Mouse (Mus musculus): ENCODE measurements around the gene Psap.

Psap gene

GRCm38 (mm10) chr10:60263351-60263750 is 14.1 kb upstream of the Psap start:
- no peak for DNase-seq (ENCODE audit: low spot score)

GRCm38 (mm10) chr10:60265252-60265651 is 12.2 kb upstream of the Psap start:
- DNase-seq (ENCODE audit: low spot score): no peak

GRCm38 (mm10) chr10:60266842-60267401 is 10.5 kb upstream of the Psap start:
- DNase-seq (ENCODE audit: low spot score): no peak

GRCm38 (mm10) chr10:60268738-60269137 is 8.7 kb upstream of the Psap start:
- no peak for DNase-seq (ENCODE audit: low spot score)

GRCm38 (mm10) chr10:60269141-60270064 is 8.0 kb upstream of the Psap start:
- no peak for DNase-seq (ENCODE audit: low spot score)

GRCm38 (mm10) chr10:60271015-60271414 is 6.4 kb upstream of the Psap start:
- no peak for DNase-seq (ENCODE audit: low spot score)

- no peak for DNase-seq (ENCODE audit: low spot score)
Measured at GRCm38 (mm10) chr10:60272241-60272640, 5.2 kb upstream of the Psap start.

- no peak for DNase-seq (ENCODE audit: low spot score)
Measured at GRCm38 (mm10) chr10:60273382-60273781, 4.0 kb upstream of the Psap start.

- DNase-seq (ENCODE audit: low spot score): no peak
Measured at GRCm38 (mm10) chr10:60278006-60278399, 576 bp downstream of the Psap start.

GRCm38 (mm10) chr10:60278786-60279185 is 1.4 kb downstream of the Psap start:
- DNase-seq (ENCODE audit: low spot score): no peak

GRCm38 (mm10) chr10:60279290-60279940 is 2.0 kb downstream of the Psap start:
- DNase-seq (ENCODE audit: low spot score): no peak

- no peak for DNase-seq (ENCODE audit: low spot score)
Measured at GRCm38 (mm10) chr10:60279941-60280301, 2.5 kb downstream of the Psap start.

GRCm38 (mm10) chr10:60280353-60280752 is 2.9 kb downstream of the Psap start:
- no peak for DNase-seq (ENCODE audit: low spot score)

GRCm38 (mm10) chr10:60281571-60282050 is 4.2 kb downstream of the Psap start:
- no peak for DNase-seq (ENCODE audit: low spot score)

GRCm38 (mm10) chr10:60282116-60283014 is 4.9 kb downstream of the Psap start:
- no peak for DNase-seq (ENCODE audit: low spot score)

GRCm38 (mm10) chr10:60284248-60284647 is 6.8 kb downstream of the Psap start:
- DNase-seq (ENCODE audit: low spot score): no peak

- no peak for DNase-seq (ENCODE audit: low spot score)
Measured at GRCm38 (mm10) chr10:60284676-60285111, 7.3 kb downstream of the Psap start.

GRCm38 (mm10) chr10:60285183-60285582 is 7.8 kb downstream of the Psap start:
- DNase-seq (ENCODE audit: low spot score): no peak

- DNase-seq (ENCODE audit: low spot score): peak; percentile 52
Measured at GRCm38 (mm10) chr10:60285676-60286372, 8.4 kb downstream of the Psap start.

- DNase-seq (ENCODE audit: low spot score): no peak
Measured at GRCm38 (mm10) chr10:60286546-60286945, 9.1 kb downstream of the Psap start.

- no peak for DNase-seq (ENCODE audit: low spot score)
Measured at GRCm38 (mm10) chr10:60287161-60287560, 9.7 kb downstream of the Psap start.
